Mouse (Mus musculus) heart, adult 2 months (tissue): ENCODE data around the gene Tex45.

Source experiments
- CTCF ChIP-seq: fragments of 200-600 bp; IDR thresholded peaks from 2 replicates; pipeline ENCODE4 v1.8.1; 2022; ENCODE audit warnings: antibody characterized with exemption, mild to moderate bottlenecking, moderate library complexity
- EP300 ChIP-seq: fragments of 200-500 bp; IDR thresholded peaks from 2 replicates; pipeline ENCODE4 v1.6.1; 2011; ENCODE audit warnings: low read depth, low read length, control low read depth; ENCODE audit not compliant: insufficient read depth
- POLR2A ChIP-seq: fragments of 200-500 bp; IDR thresholded peaks from 2 replicates; pipeline ENCODE4 v1.6.1; 2011; ENCODE audit warnings: mild to moderate bottlenecking, low read depth, low read length, control low read depth; ENCODE audit not compliant: insufficient read depth

GRCm38 (mm10) chr8:3463248-3463647, 7.4 kb upstream of the Tex45 start:
- TF ChIP-seq CTCF (no peak), EP300 (no peak), POLR2A (no peak)
